Mouse (Mus musculus): Measurements from ENCODE around the gene Olfr692. TPM values are rescaled to one million over a fixed set of nuclear protein-coding genes. Genes with fewer than 3 reads are reported as not detected.

Olfr692 gene
- total and polyA plus RNA-seq, 3 experiments = not detected

DNA sequence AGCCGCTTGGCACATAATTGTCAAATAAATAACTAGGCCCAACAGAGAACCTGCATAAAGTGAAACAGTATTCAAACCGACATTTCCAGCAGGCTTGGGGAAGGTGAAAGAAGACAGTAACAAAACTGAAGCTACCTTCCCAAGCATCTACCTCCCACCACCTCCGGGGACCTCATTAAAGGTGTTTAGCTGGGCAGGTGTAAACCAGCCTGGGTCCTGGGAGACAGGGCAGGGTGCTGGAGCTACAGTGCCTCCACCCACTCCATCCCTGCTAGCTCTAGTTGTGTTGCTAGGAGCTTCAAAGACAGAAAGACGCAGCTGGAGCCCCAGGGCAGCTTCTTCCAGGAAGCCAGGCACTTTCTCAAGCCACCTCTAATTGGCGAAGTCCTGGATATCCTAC lies 36.2 kb downstream of the Olfr692 start, which contains the start of gene Cnga4:
Gene Cnga4, plus strand, starts transcription at position 301 of the 400 bp plus-strand sequence.
- TF ChIP-seq IRF4 (IDR thresholded peaks at IDR 0.05; ENCODE audit: low read depth, low read length) (no peak), RCOR1 (conservative IDR thresholded peaks at IDR 0.05; ENCODE audit: low read depth, low read length) (no peak), EP300 (IDR thresholded peaks at IDR 0.05; ENCODE audit: low read length) (no peak), MXI1 (IDR thresholded peaks at IDR 0.05; ENCODE audit: low read depth, low read length) (no peak), SMC3 (IDR thresholded peaks at IDR 0.05; ENCODE audit: low read depth, low read length) (no peak), E2F4 (IDR thresholded peaks at IDR 0.05; ENCODE audit: insufficient replicate concordance, low read depth, low read length) (no peak), USF2 (conservative IDR thresholded peaks at IDR 0.05; ENCODE audit: low read depth, low read length) (no peak), MAZ (IDR thresholded peaks at IDR 0.05; ENCODE audit: low read depth, low read length) (no peak), NELFE (IDR thresholded peaks at IDR 0.05; ENCODE audit: low read depth, low read length) (no peak), JUN (IDR thresholded peaks at IDR 0.05; ENCODE audit: insufficient read depth, low read depth, low read length) (no peak), MEF2A (IDR thresholded peaks at IDR 0.05; ENCODE audit: borderline replicate concordance, low read depth, low read length) (no peak), ZMIZ1 (IDR thresholded peaks at IDR 0.05; ENCODE audit: low read depth, low read length) (no peak), PAX5 (IDR thresholded peaks at IDR 0.05; ENCODE audit: low read length) (no peak), NRF1 (IDR thresholded peaks at IDR 0.05; ENCODE audit: low read depth, low read length) (no peak), RAD21 (IDR thresholded peaks at IDR 0.05; ENCODE audit: low read depth, low read length) (no peak), UBTF (IDR thresholded peaks at IDR 0.05; ENCODE audit: low read depth, low read length) (no peak), SIN3A (IDR thresholded peaks at IDR 0.05; ENCODE audit: low read length) (no peak), KAT2A (IDR thresholded peaks at IDR 0.05; ENCODE audit: insufficient replicate concordance, low read length) (no peak), MAFK (IDR thresholded peaks at IDR 0.05; ENCODE audit: insufficient replicate concordance, low read length) (no peak)
- dilution Hi-C loops (cut with MboI; ENCODE audit: extremely low pct_ligation_motif_present, extremely low pct_unique_long_range_greater_than_20kb, low sequenced_read_pairs) = no loop called here
- H3K27ac ChIP-seq (ENCODE audit: insufficient read depth, low read depth) = no peak within 1 kb of the TSS
- in situ Hi-C loops (cut with MboI; ENCODE audit: low pct_ligation_motif_present, low pct_unique_long_range_greater_than_20kb, low sequenced_read_pairs) = loop anchor here (10.0 kb wide), 1 partner anchor 121 kb away; no protein-coding TSS in a partner anchor
- no peak within 1 kb of the TSS for H3K4me3 ChIP-seq (replicated peaks in 1 of 3; ENCODE audit: low read depth in 2 of 3, low read length in 2 of 3, poor library complexity in 1 of 3)
- H3K9ac ChIP-seq (ENCODE audit: insufficient read depth, low read depth) = no peak within 1 kb of the TSS
- H3K4me2 ChIP-seq (ENCODE audit: insufficient read depth, low read depth, poor library complexity, severe bottlenecking) = no peak within 1 kb of the TSS
- H3K9me3 ChIP-seq (replicated peaks; ENCODE audit: low read length) = no peaks in the 10 kb centered on the region
- no peak for DNase-seq (ENCODE audit: extremely low read depth)
- H3K4me1 ChIP-seq (ENCODE audit: control insufficient read depth in 1 of 2, insufficient read depth in 2 of 2) = 0 out of 4 replicates have a peak, but pooled peaks cover 0 to 2% of the 10 kb centered on the region in 2 experiments
- peaks cover 41% of the 10 kb centered on the region for H3K27me3 ChIP-seq (replicated peaks)
- no peaks in the 10 kb centered on the region for H3K79me2 ChIP-seq (replicated peaks; ENCODE audit: control insufficient read depth, extremely low read depth, insufficient read depth, poor library complexity, severe bottlenecking)
- H3K36me3 ChIP-seq (replicated peaks in 1 of 2; ENCODE audit: control insufficient read depth in 1 of 2, insufficient read depth in 1 of 2, low read length in 1 of 2) = no peaks in the 10 kb centered on the region

DNA sequence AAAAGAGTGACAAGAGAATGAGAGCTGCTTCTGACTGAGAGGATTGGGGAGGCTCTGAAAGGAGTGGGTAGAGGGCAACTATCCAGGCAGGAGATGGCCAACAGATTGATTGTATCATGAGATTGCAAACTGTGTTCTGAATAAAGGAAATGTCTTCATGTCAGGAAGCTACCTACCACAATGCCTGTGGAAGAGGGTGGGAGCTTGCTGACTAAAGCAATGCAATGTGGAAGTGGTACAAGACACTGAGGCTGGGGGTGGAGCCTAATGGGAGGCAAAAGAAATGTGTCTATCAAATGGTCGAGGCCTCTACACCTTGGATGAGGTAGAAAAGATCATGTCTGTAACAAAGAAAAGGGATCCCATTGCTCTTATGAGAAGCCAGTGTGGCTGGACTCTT lies 38.3 kb downstream of the Olfr692 start:
- TF ChIP-seq GABPA (IDR thresholded peaks at IDR 0.05; ENCODE audit: insufficient replicate concordance, low read depth, low read length) (no peak), E2F4 (IDR thresholded peaks at IDR 0.05; ENCODE audit: insufficient replicate concordance, low read depth, low read length) (no peak), JUND (conservative IDR thresholded peaks at IDR 0.05; ENCODE audit: low read depth, low read length) (no peak), NELFE (IDR thresholded peaks at IDR 0.05; ENCODE audit: low read depth, low read length) (no peak), UBTF (IDR thresholded peaks at IDR 0.05; ENCODE audit: low read depth, low read length) (no peak), POLR2A (IDR thresholded peaks at IDR 0.05; ENCODE audit: low read depth, low read length) (no peak), CHD1 (IDR thresholded peaks at IDR 0.05; ENCODE audit: low read depth, low read length) (no peak), ELF1 (IDR thresholded peaks at IDR 0.05; ENCODE audit: low read depth, low read length) (no peak)
- H3K4me3 ChIP-seq (replicated peaks in 1 of 3; ENCODE audit: low read depth in 2 of 3, low read length in 2 of 3, poor library complexity in 1 of 3) = no peak overlapping the region
- H3K4me1 ChIP-seq (ENCODE audit: control insufficient read depth in 1 of 2, insufficient read depth in 2 of 2) = no peaks in the 10 kb centered on the region
- H3K79me2 ChIP-seq (replicated peaks; ENCODE audit: control insufficient read depth, extremely low read depth, insufficient read depth, poor library complexity, severe bottlenecking) = no peaks in the 10 kb centered on the region
- no peak overlapping the region for H3K9ac ChIP-seq (ENCODE audit: insufficient read depth, low read depth)
- no peak overlapping the region for H3K27ac ChIP-seq (ENCODE audit: insufficient read depth, low read depth)
- no peak overlapping the region for H3K4me2 ChIP-seq (ENCODE audit: insufficient read depth, low read depth, poor library complexity, severe bottlenecking)
- no peak for DNase-seq (ENCODE audit: extremely low read depth)
- dilution Hi-C loops (cut with MboI; ENCODE audit: extremely low pct_ligation_motif_present, extremely low pct_unique_long_range_greater_than_20kb, low sequenced_read_pairs) = no loop called here
- no peaks in the 10 kb centered on the region for H3K36me3 ChIP-seq (replicated peaks in 1 of 2; ENCODE audit: control insufficient read depth in 1 of 2, insufficient read depth in 1 of 2, low read length in 1 of 2)
- in situ Hi-C loops (cut with MboI; ENCODE audit: low pct_ligation_motif_present, low pct_unique_long_range_greater_than_20kb, low sequenced_read_pairs) = loop anchor here (10.0 kb wide), 1 partner anchor 118 kb away; no protein-coding TSS in a partner anchor
- peaks cover 42% of the 10 kb centered on the region for H3K27me3 ChIP-seq (replicated peaks)
- no peaks in the 10 kb centered on the region for H3K9me3 ChIP-seq (replicated peaks; ENCODE audit: low read length)

All from CH12.LX (cell line).